Mouse (Mus musculus) gastrocnemius, postnatal 36 days (tissue): Measurements from ENCODE around the gene Tshz2. TPM values are rescaled to one million over a fixed set of nuclear protein-coding genes. Genes with fewer than 3 reads are reported as not detected.

Experiments used
- DNase-seq, 2 experiments: peaks; one replicate each; pipeline ENCODE4 v3.0.0; 2022
- intact Hi-C: fragments of 180-260 bp; cut with DNase I; formaldehyde crosslinking; loops from one replicate; pipeline ENCODE4 v1.15.1; 2025
- total RNA-seq, 2 experiments: library from RNA; stranded (reverse); gene quantifications; 2 replicates each; pipeline ENCODE4 v1.2.3; 2021

Tshz2 gene
- total RNA-seq, 2 experiments from 2014 or later: 9.4 to 10.7 TPM

DNA sequence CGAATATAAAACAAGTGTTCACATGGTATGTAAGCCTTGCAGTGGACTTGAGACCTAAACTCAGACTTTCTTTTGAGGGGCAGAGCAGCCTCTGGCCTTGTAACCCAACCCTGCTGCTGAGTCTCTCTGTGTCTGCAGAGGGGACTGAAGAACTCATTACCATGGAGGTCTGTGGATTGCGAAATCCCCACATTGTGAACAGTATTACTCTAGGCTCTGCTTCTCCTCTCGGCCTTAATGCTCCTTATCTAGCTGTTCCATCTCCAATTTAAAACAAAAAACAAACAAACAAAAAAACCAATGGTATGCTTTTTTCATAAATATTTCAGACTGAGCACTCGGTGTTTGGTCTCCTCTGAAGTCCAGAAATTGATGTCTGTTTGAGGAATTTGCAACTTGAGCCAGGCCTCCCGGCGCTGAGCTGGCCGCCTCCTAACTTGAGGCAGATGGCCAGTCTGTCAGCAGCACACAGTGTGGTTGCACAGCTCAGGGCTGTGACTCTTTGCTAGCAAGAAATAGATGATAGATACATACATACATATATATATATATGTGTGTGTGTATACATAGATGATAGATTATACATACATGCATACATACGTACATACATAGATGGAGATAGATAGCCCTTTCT lies 291.5 kb downstream of the Tshz2 start:
- no peak for DNase-seq
- intact Hi-C loops: no loop called here

DNA sequence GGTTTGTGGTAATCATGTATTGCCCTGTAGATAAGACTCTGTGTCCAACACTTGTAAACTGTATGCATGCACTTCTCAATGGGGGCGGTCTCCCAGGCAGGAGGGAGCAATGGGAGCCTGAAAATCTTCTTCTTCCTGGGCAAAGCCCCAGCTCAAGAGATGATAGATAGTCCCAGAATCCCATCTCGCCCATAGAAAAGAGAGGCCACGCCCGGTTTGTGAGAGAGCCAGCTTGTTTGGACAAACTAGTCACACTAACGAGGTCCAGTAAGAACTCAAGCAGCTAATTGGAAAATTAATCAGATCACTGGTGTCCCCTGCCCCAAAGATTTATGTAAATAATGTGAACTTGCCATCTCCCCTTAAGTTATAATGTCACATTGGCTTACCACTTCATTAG lies 292.7 kb downstream of the Tshz2 start:
- intact Hi-C loops: no loop called here
- DNase-seq: peak in 1 of 2 experiments; percentile 35

- intact Hi-C loops: no loop called here
- peak; percentile 35 to 54 for DNase-seq
Measured at GRCm38 (mm10) chr2:169926016-169926415, 293.2 kb downstream of the Tshz2 start.

- intact Hi-C loops: no loop called here
- DNase-seq: no peak
Measured at GRCm38 (mm10) chr2:169927401-169927800, 294.6 kb downstream of the Tshz2 start.

- intact Hi-C loops: no loop called here
- DNase-seq: no peak
Measured at GRCm38 (mm10) chr2:169928447-169929120, 295.8 kb downstream of the Tshz2 start.

DNA sequence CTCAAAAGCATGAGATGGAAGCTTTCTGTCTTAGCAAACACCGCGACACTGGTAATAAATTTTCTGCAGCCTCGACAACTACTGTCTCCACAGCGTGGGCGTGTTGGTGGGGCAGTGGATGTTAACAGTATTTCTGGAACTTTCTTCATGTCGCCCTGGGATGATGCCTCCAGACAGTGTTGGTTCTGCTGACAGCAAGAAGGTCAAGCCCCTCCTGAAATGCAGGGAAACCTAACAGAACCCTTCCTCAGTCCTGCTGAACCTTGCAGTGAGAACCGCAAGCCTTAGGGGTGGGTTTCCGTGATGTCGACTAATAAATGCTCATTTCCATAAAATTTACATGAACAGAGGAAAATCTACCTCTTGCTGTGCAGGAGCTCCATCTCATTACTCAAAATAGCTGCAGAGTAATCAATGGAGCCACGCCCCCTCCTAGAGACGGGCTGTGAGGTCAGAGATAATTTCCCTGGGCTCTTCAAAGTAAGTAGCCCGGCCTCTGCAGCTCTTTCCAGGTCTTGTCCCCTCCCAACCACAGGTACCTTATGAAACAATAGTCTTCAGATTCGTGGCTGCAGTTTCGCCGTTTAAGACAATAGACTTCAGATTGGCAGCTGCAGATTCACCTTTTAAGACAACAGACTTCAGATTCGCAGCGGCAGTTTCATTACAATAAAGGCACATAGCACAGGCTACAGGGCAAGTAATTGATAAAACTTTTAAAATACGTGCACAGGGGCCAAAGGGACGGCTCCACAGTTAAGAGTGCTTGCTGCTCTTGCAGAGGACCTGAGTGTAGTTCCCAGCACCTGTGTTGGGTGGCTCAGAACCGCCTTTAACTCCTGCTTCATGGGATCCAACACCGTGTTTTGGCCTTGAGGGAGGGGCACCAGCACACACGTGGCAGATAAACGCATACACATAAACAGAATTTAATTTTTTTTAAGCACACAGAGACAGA lies 297.0 kb downstream of the Tshz2 start:
- no peak for DNase-seq
- intact Hi-C loops: no loop called here

DNA sequence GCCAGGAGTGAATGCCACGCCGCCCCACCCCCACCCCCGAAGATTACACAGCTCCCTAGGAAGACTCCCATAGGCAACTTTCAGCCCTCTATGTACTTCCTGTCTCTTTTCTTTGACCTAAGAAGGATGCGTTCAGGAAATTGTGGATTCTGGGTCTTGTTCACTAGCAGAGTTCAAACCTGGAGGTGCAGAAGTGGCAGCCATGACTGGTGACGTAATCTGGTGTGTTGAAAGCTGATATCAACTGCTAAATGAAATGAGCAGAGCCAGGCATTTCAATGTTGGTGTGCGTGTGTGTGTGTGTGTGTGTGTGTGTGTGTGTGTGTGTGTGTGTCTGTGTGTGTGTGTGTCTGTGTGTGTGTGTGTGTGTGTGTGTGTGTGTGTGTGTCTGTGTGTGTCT lies 302.8 kb downstream of the Tshz2 start:
- intact Hi-C loops: no loop called here
- no peak for DNase-seq

- DNase-seq: no peak
Measured at GRCm38 (mm10) chr2:169940297-169941142, 307.7 kb downstream of the Tshz2 start.

DNA sequence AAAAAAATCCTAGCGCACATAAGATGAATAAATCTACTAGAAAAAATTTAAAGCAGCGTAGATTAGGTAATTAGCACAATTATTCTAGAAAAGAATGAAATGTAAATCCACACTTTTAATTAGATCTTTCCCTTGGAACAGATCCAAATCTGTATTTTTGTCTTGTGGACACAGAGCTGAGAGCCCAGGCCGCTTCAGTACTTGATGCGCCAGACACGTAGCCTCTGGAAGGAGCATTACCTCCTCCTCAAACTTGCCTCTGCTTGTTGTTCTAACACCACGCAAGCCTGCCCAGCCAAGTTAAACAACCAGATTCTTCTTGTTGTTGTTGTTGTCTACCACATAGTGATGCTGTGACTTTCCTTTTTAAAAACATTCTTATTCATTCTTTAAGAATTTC lies 310.9 kb downstream of the Tshz2 start:
- DNase-seq: no peak
- intact Hi-C loops: no loop called here

More at GRCm38 (mm10) chr2:169940297-169941142, 307.7 kb downstream of the Tshz2 start:
- intact Hi-C loops: no loop called here

DNA sequence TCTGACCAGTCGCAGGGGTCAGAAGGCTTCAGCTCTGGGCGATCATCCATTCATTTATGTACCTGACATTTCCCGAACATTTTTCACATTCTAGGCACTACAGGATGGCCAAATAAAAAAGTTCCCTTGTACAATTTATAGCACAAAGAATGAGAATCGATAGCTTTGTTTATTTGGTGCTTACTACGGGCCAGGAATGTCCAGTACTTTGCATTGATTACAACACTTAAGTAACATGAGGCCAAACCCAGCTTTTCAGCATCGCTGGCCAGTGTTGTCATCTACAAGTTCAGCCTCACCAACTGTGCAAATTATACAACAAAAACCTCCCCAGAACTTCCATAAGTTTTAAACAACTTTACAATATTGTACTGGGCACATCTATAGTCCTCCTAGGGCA lies 315.3 kb downstream of the Tshz2 start:
- intact Hi-C loops: no loop called here

DNA sequence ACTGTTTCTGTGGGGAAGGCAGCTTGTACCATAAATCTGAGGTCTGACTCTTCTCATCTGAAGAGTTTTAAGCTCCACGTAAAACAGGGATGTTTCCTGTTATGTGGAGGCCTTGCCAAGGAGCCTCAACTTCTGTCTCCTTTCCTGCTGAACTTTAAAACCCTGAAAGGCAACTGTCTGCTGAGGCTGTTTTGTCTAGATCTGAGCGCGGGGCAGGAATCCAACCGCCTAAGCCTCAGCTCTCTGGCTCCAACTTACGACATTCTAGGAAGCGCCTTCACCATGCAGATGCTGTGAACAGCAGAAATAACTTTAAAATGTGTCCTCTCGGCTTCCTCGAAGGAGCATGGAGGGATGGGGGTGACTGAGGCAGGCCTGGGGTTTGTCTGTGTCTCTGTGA lies 318.2 kb downstream of the Tshz2 start:
- DNase-seq: no peak
- intact Hi-C loops: no loop called here

More for the DNA sequence above, 315.3 kb downstream of the Tshz2 start:
- no peak for DNase-seq

DNA sequence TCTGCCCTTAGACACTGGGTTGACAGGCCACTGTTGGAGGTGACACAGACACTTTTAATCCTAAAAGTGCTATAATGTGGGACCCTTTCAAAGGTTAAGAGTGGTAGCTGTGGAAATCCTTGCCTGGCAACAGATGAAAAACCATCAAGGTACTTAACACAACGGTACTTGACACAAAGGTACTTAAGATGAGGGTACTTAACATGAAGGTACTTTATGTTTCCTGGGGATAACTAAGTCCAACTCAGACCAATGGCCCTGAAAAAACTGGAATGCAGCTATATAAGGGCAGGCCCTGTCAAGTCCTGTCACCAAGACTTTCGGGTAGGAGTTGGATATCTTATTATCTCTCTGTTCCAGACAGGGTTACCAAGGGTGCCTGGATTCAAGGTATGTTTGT lies 320.2 kb downstream of the Tshz2 start:
- no peak for DNase-seq
- intact Hi-C loops: no loop called here

- no peak for DNase-seq
- intact Hi-C loops: no loop called here
Measured at GRCm38 (mm10) chr2:169958736-169959573, 326.1 kb downstream of the Tshz2 start.

- no peak for DNase-seq
- intact Hi-C loops: no loop called here
Measured at GRCm38 (mm10) chr2:169961463-169962230, 328.8 kb downstream of the Tshz2 start.

DNA sequence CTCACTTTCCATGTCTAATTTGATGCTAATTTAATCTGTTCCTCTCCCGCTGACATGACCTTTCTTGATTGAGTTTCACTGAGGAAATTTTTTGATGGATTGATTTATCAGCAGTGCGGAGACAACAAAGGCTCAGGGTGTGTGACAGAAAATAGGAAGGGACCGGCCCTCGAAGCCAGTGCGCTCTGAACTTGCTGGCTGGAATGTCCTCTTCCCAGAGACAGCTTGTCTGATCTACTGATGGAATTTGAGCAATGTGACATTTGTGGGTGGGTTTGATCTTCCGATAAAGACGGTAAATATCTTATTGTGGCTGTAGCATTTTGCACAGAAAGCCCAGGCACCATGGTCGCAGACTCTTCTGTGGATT lies 329.4 kb downstream of the Tshz2 start:
- intact Hi-C loops: no loop called here
- DNase-seq: no peak

GRCm38 (mm10) chr2:169962776-169963175 lies 330.0 kb downstream of the Tshz2 start:
- DNase-seq: no peak
- intact Hi-C loops: no loop called here

DNA sequence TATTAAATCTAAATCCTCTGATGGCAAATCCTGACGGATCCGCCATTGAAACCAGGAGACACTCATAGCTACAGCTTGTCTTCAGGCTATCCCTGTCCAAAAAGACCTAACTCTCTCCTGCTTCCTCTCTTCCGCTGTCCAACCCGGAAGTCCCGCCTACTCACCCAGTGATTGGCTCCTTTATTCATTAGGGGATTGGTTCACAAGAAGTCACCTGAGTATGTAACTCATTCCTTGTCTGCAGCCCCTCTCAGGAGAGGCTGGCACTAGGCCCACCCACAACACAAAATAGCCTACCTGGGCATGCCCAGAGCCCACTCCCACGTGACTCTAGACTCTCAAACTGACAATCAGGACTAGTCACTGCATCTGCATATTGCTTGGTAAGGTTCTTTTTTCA lies 337.7 kb downstream of the Tshz2 start:
- DNase-seq: no peak
- intact Hi-C loops: no loop called here

GRCm38 (mm10) chr2:169982925-169983324 lies 350.1 kb downstream of the Tshz2 start:
- intact Hi-C loops: no loop called here
- DNase-seq: no peak

DNA sequence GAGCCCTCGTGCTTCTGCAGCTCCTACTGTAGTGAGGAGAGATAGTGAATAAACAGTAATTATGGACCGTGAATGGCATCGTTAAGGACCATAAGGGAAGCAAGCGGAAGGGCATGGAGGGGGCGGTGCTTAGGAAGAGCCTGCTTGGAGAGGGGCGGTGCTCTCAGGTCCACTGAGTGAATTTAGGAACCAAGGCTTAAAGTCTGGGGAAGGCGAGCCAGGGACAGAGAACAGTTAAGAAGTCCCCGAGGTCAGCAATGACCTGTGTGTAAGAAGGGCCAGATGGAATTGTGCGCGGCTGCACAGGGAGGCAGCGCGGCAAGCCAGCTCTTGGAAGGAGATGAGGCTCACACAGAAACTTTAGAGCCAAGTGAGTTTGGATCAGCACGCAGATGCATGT lies 354.4 kb downstream of the Tshz2 start:
- intact Hi-C loops: no loop called here
- no peak for DNase-seq
